Mouse (Mus musculus): ENCODE measurements around the gene Atp2b2. TPM values are rescaled to one million over a fixed set of nuclear protein-coding genes. Genes with fewer than 3 reads are reported as not detected.

Atp2b2 gene
- polyA plus RNA-seq, 1 experiment, result not detected

DNA sequence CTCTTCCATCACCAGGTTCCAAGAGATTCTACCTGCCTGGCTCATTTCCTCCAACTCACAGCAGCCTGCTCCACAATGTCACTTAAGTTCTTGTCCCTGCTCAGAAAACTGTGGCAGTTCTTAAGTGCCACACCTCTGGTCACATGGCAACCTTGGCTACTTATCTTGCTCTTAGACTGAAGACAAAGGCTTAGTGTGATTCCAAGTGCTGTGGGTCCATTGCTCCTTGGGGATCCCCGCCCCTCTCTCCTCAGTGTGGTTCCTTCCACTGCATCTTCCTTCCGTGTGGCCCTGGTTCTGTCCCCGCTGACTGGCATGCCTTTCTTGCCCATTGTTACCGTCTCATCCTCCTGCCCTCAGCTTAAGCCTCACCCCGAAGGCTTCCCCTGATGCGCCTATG lies 173.9 kb downstream of the Atp2b2 start:
- Histone ChIP-seq H3K4me3 (ENCODE audit: insufficient read depth, low read length) (no peak overlapping the region), H3K4me1 (ENCODE audit: control insufficient read depth, insufficient read depth, low read length) (no peaks in the 10 kb centered on the region), H3K27ac (ENCODE audit: insufficient read depth, low read length) (no peak overlapping the region)
- no peak for TF ChIP-seq POLR2A (IDR thresholded peaks at IDR 0.05; ENCODE audit: low read depth, low read length)
- TF ChIP-seq CTCF (IDR thresholded peaks at IDR 0.05; ENCODE audit: borderline replicate concordance, insufficient read depth, low read length), result no peak

DNA sequence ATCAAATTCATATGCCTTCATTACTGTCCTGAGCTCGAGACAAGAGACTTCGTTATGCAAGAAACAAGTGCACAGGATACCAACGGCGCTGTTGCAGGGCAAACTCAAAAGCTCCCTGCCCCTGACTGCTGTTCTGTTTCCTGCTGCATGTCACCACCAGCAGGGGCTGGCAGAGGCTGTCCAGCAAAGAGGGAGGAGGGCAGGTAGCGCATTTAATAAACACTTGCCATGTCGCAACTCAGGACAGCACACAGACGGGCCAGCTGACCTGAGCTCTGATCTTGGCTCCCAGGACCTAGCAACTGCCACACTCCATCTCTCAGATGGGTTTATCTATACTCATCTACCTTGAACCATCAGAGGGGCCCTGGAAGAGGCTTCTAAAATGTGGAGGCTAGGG lies 176.7 kb downstream of the Atp2b2 start:
- Histone ChIP-seq H3K4me3 (ENCODE audit: insufficient read depth, low read length) (no peak overlapping the region), H3K4me1 (ENCODE audit: control insufficient read depth, insufficient read depth, low read length) (no peaks in the 10 kb centered on the region), H3K27ac (ENCODE audit: insufficient read depth, low read length) (no peak overlapping the region)
- TF ChIP-seq POLR2A (IDR thresholded peaks at IDR 0.05; ENCODE audit: low read depth, low read length) (no peak), CTCF (IDR thresholded peaks at IDR 0.05; ENCODE audit: borderline replicate concordance, insufficient read depth, low read length) (no peak)

DNA sequence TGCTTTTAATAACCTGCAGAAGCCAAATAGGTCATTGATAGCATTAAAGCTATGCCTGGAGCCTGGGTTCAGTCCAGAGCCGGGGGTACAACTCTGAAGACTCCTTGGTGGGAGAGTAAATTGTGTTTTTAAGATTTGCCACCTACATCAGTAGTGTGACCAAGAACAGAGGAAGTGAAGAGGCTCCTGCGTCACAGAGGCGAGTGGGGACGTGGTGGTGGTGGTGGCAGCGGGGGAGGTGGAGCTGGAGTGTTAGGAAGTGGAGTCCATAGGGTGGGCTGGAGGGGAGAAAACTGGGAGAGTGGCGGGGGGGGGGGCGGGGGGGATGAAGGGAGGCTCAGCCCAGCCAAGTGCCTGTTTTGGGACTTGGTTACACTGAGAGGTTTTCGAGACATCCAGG lies 177.6 kb downstream of the Atp2b2 start:
- Histone ChIP-seq H3K27ac (ENCODE audit: insufficient read depth, low read length) (no peak overlapping the region), H3K4me1 (ENCODE audit: control insufficient read depth, insufficient read depth, low read length) (no peaks in the 10 kb centered on the region), H3K4me3 (ENCODE audit: insufficient read depth, low read length) (no peak overlapping the region)
- TF ChIP-seq CTCF (IDR thresholded peaks at IDR 0.05; ENCODE audit: borderline replicate concordance, insufficient read depth, low read length) (no peak), POLR2A (IDR thresholded peaks at IDR 0.05; ENCODE audit: low read depth, low read length) (no peak)

DNA sequence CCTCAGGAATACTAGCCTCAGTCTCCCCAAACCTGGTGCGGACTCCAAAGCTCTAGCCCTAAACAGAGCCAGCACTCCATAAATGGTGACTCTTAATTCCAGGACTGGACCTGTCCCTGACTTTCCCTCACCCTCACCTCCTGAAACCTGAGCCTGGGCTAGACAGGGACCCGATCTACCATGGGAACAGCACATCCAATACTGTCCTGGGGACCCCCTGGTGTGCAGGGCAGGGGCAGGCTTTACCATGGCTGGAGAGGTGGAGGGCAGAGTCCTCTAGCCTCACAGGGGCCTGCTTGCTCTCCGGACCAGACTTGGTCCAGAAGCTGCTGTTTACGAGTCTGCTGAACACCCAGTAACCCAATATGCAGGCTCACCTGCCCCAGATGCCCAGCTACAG lies 179.5 kb downstream of the Atp2b2 start:
- Histone ChIP-seq H3K27ac (ENCODE audit: insufficient read depth, low read length) (no peak overlapping the region), H3K4me1 (ENCODE audit: control insufficient read depth, insufficient read depth, low read length) (no peaks in the 10 kb centered on the region), H3K4me3 (ENCODE audit: insufficient read depth, low read length) (no peak overlapping the region)
- TF ChIP-seq POLR2A (IDR thresholded peaks at IDR 0.05; ENCODE audit: low read depth, low read length), result no peak
- TF ChIP-seq CTCF (IDR thresholded peaks at IDR 0.05; ENCODE audit: borderline replicate concordance, insufficient read depth, low read length), result no peak

DNA sequence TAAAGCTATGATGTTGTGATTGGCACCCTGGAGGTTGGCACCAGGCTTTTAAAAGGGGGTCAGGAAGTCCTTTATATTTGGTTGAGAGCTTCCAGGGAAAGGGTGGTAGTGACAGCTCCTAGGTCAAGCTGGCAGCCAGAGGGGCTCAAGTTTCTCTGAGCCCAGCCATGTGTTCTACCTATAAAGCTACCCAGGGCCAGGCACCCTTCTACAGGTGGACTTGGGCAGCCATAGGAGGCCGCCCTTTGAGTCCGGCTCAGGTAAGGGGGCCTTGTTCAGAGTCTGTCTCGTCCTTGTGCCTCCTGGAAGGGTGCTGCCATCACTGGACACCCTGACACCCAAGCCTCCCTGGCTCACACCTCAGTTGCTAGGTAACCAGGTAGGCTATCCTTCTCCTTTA lies 180.5 kb downstream of the Atp2b2 start:
- Histone ChIP-seq H3K27ac (ENCODE audit: insufficient read depth, low read length) (no peak overlapping the region), H3K4me3 (ENCODE audit: insufficient read depth, low read length) (no peak overlapping the region), H3K4me1 (ENCODE audit: control insufficient read depth, insufficient read depth, low read length) (no peaks in the 10 kb centered on the region)
- TF ChIP-seq CTCF (IDR thresholded peaks at IDR 0.05; ENCODE audit: borderline replicate concordance, insufficient read depth, low read length), result no peak
- no peak for TF ChIP-seq POLR2A (IDR thresholded peaks at IDR 0.05; ENCODE audit: low read depth, low read length)

DNA sequence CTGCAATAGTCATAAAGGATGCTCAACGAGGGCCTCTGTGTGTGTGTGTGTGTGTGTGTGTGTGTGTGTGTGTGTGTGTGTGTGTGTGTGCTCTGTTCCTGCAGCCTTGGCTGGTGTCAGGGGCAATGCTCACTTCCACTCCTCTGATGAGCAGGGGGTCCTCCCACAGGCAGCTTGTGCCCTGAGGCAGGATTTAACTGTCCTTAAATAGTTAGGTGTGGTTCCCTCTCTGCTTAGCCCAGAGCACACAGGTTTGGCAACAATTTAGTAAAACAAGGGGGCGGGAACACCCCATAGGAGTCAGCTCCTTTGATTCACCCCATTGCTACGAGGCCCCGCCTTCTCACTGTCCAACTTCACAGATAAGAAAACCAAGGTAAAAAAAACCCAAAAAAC lies 181.0 kb downstream of the Atp2b2 start:
- Histone ChIP-seq H3K27ac (ENCODE audit: insufficient read depth, low read length) (no peak overlapping the region), H3K4me3 (ENCODE audit: insufficient read depth, low read length) (no peak overlapping the region), H3K4me1 (ENCODE audit: control insufficient read depth, insufficient read depth, low read length) (no peaks in the 10 kb centered on the region)
- TF ChIP-seq CTCF (IDR thresholded peaks at IDR 0.05; ENCODE audit: borderline replicate concordance, insufficient read depth, low read length), result no peak
- no peak for TF ChIP-seq POLR2A (IDR thresholded peaks at IDR 0.05; ENCODE audit: low read depth, low read length)

DNA sequence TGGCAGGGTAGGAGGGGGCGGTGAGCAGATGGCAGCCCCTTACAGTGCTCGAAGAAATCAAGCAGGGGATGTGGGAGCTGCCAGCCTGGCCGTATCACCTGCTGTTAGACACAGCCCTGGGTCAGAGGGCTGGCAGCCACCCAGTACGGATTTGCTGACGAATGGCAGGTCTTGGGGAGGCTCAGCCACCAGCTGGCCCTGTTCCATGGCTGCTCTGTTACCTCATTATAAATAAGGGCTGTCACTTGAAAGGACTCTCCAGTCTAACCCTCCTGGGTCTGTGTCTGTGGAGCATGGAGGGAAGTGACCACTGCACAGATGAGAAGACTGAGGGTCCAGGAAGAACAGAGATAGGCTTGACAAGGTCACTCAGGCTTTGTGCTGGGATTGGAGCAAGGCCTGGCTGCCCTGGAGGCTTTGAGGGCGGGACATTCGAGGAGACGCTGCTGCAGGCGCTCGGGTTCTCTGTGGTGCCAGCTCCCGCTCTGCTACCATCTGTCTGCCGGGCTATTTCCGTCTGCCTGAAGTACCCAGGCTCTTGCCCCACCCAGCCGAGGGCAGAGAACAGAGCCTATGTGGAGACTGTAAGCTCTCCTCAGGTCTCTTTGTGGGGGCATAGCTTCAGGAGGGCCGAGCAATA lies 181.6 kb downstream of the Atp2b2 start:
- TF ChIP-seq POLR2A (IDR thresholded peaks at IDR 0.05; ENCODE audit: low read depth, low read length), result no peak
- TF ChIP-seq CTCF (IDR thresholded peaks at IDR 0.05; ENCODE audit: borderline replicate concordance, insufficient read depth, low read length), result no peak
- no peak overlapping the region for H3K27ac ChIP-seq (ENCODE audit: insufficient read depth, low read length)
- H3K4me3 ChIP-seq (ENCODE audit: insufficient read depth, low read length), result no peak overlapping the region
- H3K4me1 ChIP-seq (ENCODE audit: control insufficient read depth, insufficient read depth, low read length), result no peaks in the 10 kb centered on the region

DNA sequence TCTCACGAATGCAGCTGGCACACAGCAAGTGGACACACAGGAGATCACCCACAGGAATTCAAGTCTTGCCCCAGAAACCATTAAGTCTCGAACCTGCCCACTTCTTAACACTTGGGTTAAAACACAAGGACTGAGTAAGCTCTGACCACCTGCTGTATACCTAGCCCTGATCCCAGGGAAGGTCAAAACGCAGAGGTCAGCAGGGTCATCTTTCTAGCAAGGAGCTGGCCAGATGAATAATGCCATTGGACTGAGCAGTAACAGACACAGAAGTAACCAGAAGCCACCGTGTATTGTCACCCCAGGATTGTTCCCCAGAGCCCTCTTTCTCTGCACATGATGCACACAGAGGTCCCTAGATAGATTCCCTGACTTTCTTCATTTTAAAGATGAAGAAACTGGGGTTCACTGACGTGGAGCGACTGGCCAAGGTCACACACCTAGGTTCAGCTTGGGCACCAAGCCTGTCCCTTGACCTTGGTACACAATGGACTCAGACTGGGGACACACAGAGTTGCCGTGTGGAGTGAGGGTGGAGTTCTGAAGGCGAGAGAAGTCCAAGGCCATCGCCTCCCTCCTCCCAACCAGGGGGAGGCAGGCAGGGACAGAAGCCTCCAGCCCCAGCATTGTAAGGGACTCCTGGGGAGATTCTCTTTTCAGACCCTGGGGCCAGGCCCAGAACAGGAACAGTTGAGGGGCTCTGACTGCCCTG lies 182.2 kb downstream of the Atp2b2 start:
- no peak overlapping the region for H3K27ac ChIP-seq (ENCODE audit: insufficient read depth, low read length)
- H3K4me1 ChIP-seq (ENCODE audit: control insufficient read depth, insufficient read depth, low read length), result no peaks in the 10 kb centered on the region
- no peak overlapping the region for H3K4me3 ChIP-seq (ENCODE audit: insufficient read depth, low read length)
- TF ChIP-seq CTCF (IDR thresholded peaks at IDR 0.05; ENCODE audit: borderline replicate concordance, insufficient read depth, low read length) (no peak), POLR2A (IDR thresholded peaks at IDR 0.05; ENCODE audit: low read depth, low read length) (no peak)

DNA sequence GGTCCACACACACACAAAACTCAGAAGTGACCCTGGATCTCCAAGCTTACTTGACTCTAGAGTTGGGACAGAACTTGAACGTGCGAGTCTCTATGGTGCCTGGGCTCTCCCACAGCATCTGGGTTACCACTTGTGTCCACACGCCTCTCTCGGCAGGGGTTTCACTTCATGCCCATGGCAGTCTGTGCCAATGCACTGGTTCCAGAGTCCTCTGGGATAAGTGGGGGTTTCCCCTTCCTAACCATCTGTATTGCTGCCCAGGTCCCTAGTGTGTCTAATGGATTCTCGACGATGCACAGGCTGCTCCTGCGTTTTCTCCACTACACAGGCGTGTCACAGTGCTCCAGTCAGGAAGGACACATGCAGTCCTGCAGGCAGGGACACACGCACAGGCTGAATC lies 184.1 kb downstream of the Atp2b2 start:
- TF ChIP-seq CTCF (IDR thresholded peaks at IDR 0.05; ENCODE audit: borderline replicate concordance, insufficient read depth, low read length) (no peak), POLR2A (IDR thresholded peaks at IDR 0.05; ENCODE audit: low read depth, low read length) (no peak)
- H3K4me1 ChIP-seq (ENCODE audit: control insufficient read depth, insufficient read depth, low read length), result no peaks in the 10 kb centered on the region
- H3K4me3 ChIP-seq (ENCODE audit: insufficient read depth, low read length), result no peak overlapping the region
- H3K27ac ChIP-seq (ENCODE audit: insufficient read depth, low read length), result no peak overlapping the region

DNA sequence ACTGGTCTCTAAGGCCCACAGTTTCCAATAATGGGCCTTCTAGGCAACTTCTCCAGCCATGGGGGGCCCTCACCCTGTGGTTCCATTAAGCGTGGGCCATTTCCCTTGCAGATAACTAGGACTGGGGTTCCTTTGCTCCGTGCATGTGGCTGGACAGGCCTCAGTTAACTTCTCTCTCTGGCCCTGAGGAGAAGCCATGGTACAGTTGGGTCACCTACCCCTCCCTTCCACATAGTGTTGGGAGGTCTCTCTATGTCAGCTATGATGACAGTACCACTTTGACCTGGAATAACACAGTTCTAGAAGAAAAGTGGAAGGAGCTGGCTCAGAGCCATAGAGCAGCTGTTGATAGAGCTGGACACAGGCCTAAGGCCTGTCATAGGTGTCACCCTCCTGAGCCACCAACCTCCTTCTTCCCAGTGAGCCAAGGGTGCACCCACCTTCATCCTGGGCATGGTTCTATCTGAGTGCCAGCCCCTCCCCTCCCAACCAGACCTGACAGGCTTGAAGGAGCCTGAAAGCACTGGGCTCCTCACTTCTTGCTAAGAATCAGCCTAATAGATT lies 185.0 kb downstream of the Atp2b2 start:
- Histone ChIP-seq H3K4me3 (ENCODE audit: insufficient read depth, low read length) (no peak overlapping the region), H3K27ac (ENCODE audit: insufficient read depth, low read length) (no peak overlapping the region), H3K4me1 (ENCODE audit: control insufficient read depth, insufficient read depth, low read length) (no peaks in the 10 kb centered on the region)
- no peak for TF ChIP-seq CTCF (IDR thresholded peaks at IDR 0.05; ENCODE audit: borderline replicate concordance, insufficient read depth, low read length)
- no peak for TF ChIP-seq POLR2A (IDR thresholded peaks at IDR 0.05; ENCODE audit: low read depth, low read length)

Data from embryonic fibroblast, embryonic 13.5 days (primary cell).